Mouse (Mus musculus) right cerebral cortex, adult 18-20 months (tissue): ENCODE data around the gene Bnip2.

Experiments
- DNase-seq: peaks from one replicate; pipeline ENCODE4 v3.0.0; 2022; ENCODE audit warnings: mixed read lengths

Bnip2 gene

GRCm38 (mm10) chr9:69989303-69990121, at the start of gene Bnip2:
TSS of gene Bnip2 (plus strand) at chr9:69989466.
- DNase-seq: peak; percentile 94

GRCm38 (mm10) chr9:69940839-69941490, 48.3 kb upstream of the Bnip2 start:
- no peak for DNase-seq

- DNase-seq: no peak
These were observed 47.7 kb upstream of the Bnip2 start for GRCm38 (mm10) chr9:69941556-69941955.

- peak; percentile 5 for DNase-seq
These were observed 40.3 kb upstream of the Bnip2 start for GRCm38 (mm10) chr9:69948964-69949363.

- no peak for DNase-seq
These were observed 39.6 kb upstream of the Bnip2 start for GRCm38 (mm10) chr9:69949641-69950040.

GRCm38 (mm10) chr9:69961007-69961406, 28.3 kb upstream of the Bnip2 start:
- no peak for DNase-seq

GRCm38 (mm10) chr9:69964370-69964769, 24.9 kb upstream of the Bnip2 start:
- DNase-seq: no peak

- no peak for DNase-seq
These were observed 3.7 kb upstream of the Bnip2 start for GRCm38 (mm10) chr9:69985526-69985925.

- DNase-seq: no peak
These were observed 3.2 kb upstream of the Bnip2 start for GRCm38 (mm10) chr9:69986063-69986462.

- DNase-seq: no peak
These were observed 2.7 kb upstream of the Bnip2 start for GRCm38 (mm10) chr9:69986571-69986970.

GRCm38 (mm10) chr9:69987579-69987978, 1.7 kb upstream of the Bnip2 start:
- peak; percentile 49 for DNase-seq

GRCm38 (mm10) chr9:69988706-69989302, 462 bp upstream of the Bnip2 start:
- no peak for DNase-seq

- DNase-seq: no peak
These were observed 1.1 kb downstream of the Bnip2 start for GRCm38 (mm10) chr9:69990346-69990745.

- no peak for DNase-seq
These were observed 3.6 kb downstream of the Bnip2 start for GRCm38 (mm10) chr9:69992841-69993277.

GRCm38 (mm10) chr9:69993479-69993878, 4.2 kb downstream of the Bnip2 start:
- DNase-seq: no peak

GRCm38 (mm10) chr9:69994547-69994946, 5.3 kb downstream of the Bnip2 start:
- DNase-seq: no peak

- DNase-seq: no peak
These were observed 10.1 kb downstream of the Bnip2 start for GRCm38 (mm10) chr9:69999318-69999717.

- DNase-seq: no peak
These were observed 14.2 kb downstream of the Bnip2 start for GRCm38 (mm10) chr9:70003516-70003915.

- no peak for DNase-seq
These were observed 17.7 kb downstream of the Bnip2 start for GRCm38 (mm10) chr9:70006984-70007383.

- DNase-seq: no peak
These were observed 18.4 kb downstream of the Bnip2 start for GRCm38 (mm10) chr9:70007506-70008248.

GRCm38 (mm10) chr9:70009754-70010304, 20.6 kb downstream of the Bnip2 start:
- DNase-seq: no peak

GRCm38 (mm10) chr9:70010781-70011473, 21.7 kb downstream of the Bnip2 start:
- DNase-seq: no peak
